Mouse (Mus musculus): ENCODE measurements around the gene Mrps18a. TPM values are rescaled to one million over a fixed set of nuclear protein-coding genes. Genes with fewer than 3 reads are reported as not detected.

Gene Mrps18a
- polyA plus RNA-seq, 1 experiment, result 71.7 TPM

- no peaks in the 10 kb centered on the region for H3K36me3 ChIP-seq (ENCODE audit: control insufficient read depth, insufficient read depth, low read length, poor library complexity, severe bottlenecking)
- H3K9ac ChIP-seq (ENCODE audit: low read depth, poor library complexity, severe bottlenecking), result no peak overlapping the region
- TF ChIP-seq POLR2A (IDR thresholded peaks at IDR 0.05; ENCODE audit: insufficient read depth, low read length) (no peak), CTCF (IDR thresholded peaks at IDR 0.05; ENCODE audit: low read depth, low read length) (no peak), EP300 (IDR thresholded peaks at IDR 0.05; ENCODE audit: insufficient read depth, low read depth, low read length) (no peak)
- H3K4me1 ChIP-seq (ENCODE audit: control insufficient read depth, insufficient read depth, low read length), result peaks cover 2% of the 10 kb centered on the region
- no peaks in the 10 kb centered on the region for H3K9me3 ChIP-seq (replicated peaks; ENCODE audit: control insufficient read depth, insufficient read depth, low read length, poor library complexity, severe bottlenecking)
- no peak overlapping the region for H3K4me3 ChIP-seq (ENCODE audit: low read depth, low read length)
- no peak overlapping the region for H3K27ac ChIP-seq (ENCODE audit: insufficient read depth, low read length)
- H3K27me3 ChIP-seq (ENCODE audit: control insufficient read depth, insufficient read depth, low read length, poor library complexity, severe bottlenecking), result no peaks in the 10 kb centered on the region
Observed at GRCm38 (mm10) chr17:46156680-46157079, 45.9 kb downstream of the Mrps18a start.

DNA sequence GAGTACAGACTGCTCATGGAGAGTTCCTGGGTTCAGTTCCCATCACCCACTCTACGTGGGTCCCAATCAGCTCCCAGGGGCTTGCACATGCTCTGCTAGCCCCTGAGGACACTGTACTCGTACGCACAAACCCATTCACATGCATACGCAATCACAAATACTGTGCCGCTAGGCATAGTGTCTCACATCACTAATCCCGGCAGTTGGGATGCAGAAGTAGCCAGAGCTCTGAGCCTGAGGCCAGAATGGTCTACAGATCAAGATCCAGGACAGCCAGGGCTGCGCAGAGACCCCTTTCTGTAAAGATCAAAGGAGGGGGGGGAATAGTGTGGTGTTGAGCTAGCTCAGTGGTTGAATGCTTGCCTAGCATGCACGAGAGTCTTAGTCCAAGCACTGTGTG, 46.3 kb downstream of the Mrps18a start:
- no peaks in the 10 kb centered on the region for H3K9me3 ChIP-seq (replicated peaks; ENCODE audit: control insufficient read depth, insufficient read depth, low read length, poor library complexity, severe bottlenecking)
- no peaks in the 10 kb centered on the region for H3K27me3 ChIP-seq (ENCODE audit: control insufficient read depth, insufficient read depth, low read length, poor library complexity, severe bottlenecking)
- no peak overlapping the region for H3K27ac ChIP-seq (ENCODE audit: insufficient read depth, low read length)
- no peak overlapping the region for H3K9ac ChIP-seq (ENCODE audit: low read depth, poor library complexity, severe bottlenecking)
- H3K4me3 ChIP-seq (ENCODE audit: low read depth, low read length), result no peak overlapping the region
- TF ChIP-seq CTCF (IDR thresholded peaks at IDR 0.05; ENCODE audit: low read depth, low read length) (no peak), POLR2A (IDR thresholded peaks at IDR 0.05; ENCODE audit: insufficient read depth, low read length) (no peak), EP300 (IDR thresholded peaks at IDR 0.05; ENCODE audit: insufficient read depth, low read depth, low read length) (no peak)
- H3K36me3 ChIP-seq (ENCODE audit: control insufficient read depth, insufficient read depth, low read length, poor library complexity, severe bottlenecking), result no peaks in the 10 kb centered on the region
- peaks cover 2% of the 10 kb centered on the region for H3K4me1 ChIP-seq (ENCODE audit: control insufficient read depth, insufficient read depth, low read length)

GRCm38 (mm10) chr17:46159236-46159635, 48.5 kb downstream of the Mrps18a start:
- Histone ChIP-seq H3K4me1 (ENCODE audit: control insufficient read depth, insufficient read depth, low read length) (peaks cover 2% of the 10 kb centered on the region), H3K27ac (ENCODE audit: insufficient read depth, low read length) (no peak overlapping the region), H3K4me3 (ENCODE audit: low read depth, low read length) (no peak overlapping the region)

DNA sequence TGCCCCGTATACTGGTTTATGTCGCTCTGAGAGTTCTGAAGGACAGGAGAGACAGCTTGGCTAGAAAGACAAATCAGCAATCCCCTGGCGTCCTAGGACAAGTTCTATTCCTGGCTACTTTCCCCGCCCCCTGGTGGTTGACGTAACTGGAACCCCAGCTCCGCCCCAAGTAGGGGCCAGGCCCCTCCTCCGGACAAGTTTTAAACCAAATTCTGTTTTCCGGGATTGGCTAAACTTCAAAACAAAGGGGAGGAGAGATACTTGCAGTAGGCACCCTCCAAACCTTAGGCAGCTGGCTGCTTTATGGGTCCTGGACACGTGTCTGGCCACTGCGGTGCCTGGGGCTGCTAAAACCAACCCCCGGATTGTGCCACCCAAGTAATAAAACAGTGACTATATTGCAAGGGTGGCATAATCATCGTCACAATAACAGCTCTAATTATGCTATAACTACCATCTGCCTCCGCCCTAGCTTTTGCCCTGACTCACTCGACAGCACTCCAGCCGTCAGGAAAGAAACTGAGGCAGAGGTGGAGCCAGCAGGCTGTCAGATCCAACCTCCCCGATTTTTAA, 49.4 kb downstream of the Mrps18a start:
- Histone ChIP-seq H3K4me3 (ENCODE audit: low read depth, low read length) (peak overlapping the region; percentile 80), H3K4me1 (ENCODE audit: control insufficient read depth, insufficient read depth, low read length) (peaks cover 2% of the 10 kb centered on the region), H3K36me3 (ENCODE audit: control insufficient read depth, insufficient read depth, low read length, poor library complexity, severe bottlenecking) (no peaks in the 10 kb centered on the region), H3K27ac (ENCODE audit: insufficient read depth, low read length) (peak overlapping the region; percentile 83), H3K9ac (ENCODE audit: low read depth, poor library complexity, severe bottlenecking) (peak overlapping the region; percentile 56), H3K27me3 (ENCODE audit: control insufficient read depth, insufficient read depth, low read length, poor library complexity, severe bottlenecking) (no peaks in the 10 kb centered on the region), H3K9me3 (replicated peaks; ENCODE audit: control insufficient read depth, insufficient read depth, low read length, poor library complexity, severe bottlenecking) (no peaks in the 10 kb centered on the region)
- TF ChIP-seq EP300 (IDR thresholded peaks at IDR 0.05; ENCODE audit: insufficient read depth, low read depth, low read length) (no peak), POLR2A (IDR thresholded peaks at IDR 0.05; ENCODE audit: insufficient read depth, low read length) (no peak), CTCF (IDR thresholded peaks at IDR 0.05; ENCODE audit: low read depth, low read length) (no peak)

More at GRCm38 (mm10) chr17:46159236-46159635, 48.5 kb downstream of the Mrps18a start:
- H3K36me3 ChIP-seq (ENCODE audit: control insufficient read depth, insufficient read depth, low read length, poor library complexity, severe bottlenecking), result no peaks in the 10 kb centered on the region
- H3K9ac ChIP-seq (ENCODE audit: low read depth, poor library complexity, severe bottlenecking), result peak overlapping the region; percentile 56; the same call in 1 of the 2 replicates
- H3K27me3 ChIP-seq (ENCODE audit: control insufficient read depth, insufficient read depth, low read length, poor library complexity, severe bottlenecking), result no peaks in the 10 kb centered on the region
- no peaks in the 10 kb centered on the region for H3K9me3 ChIP-seq (replicated peaks; ENCODE audit: control insufficient read depth, insufficient read depth, low read length, poor library complexity, severe bottlenecking)
- TF ChIP-seq POLR2A (IDR thresholded peaks at IDR 0.05; ENCODE audit: insufficient read depth, low read length) (no peak), CTCF (IDR thresholded peaks at IDR 0.05; ENCODE audit: low read depth, low read length) (no peak), EP300 (IDR thresholded peaks at IDR 0.05; ENCODE audit: insufficient read depth, low read depth, low read length) (no peak)

- TF ChIP-seq EP300 (IDR thresholded peaks at IDR 0.05; ENCODE audit: insufficient read depth, low read depth, low read length) (no peak), CTCF (IDR thresholded peaks at IDR 0.05; ENCODE audit: low read depth, low read length) (no peak), POLR2A (IDR thresholded peaks at IDR 0.05; ENCODE audit: insufficient read depth, low read length) (no peak)
- peak within 1 kb of the TSS; percentile 86 for H3K9ac ChIP-seq (ENCODE audit: low read depth, poor library complexity, severe bottlenecking)
- no peaks in the 10 kb centered on the region for H3K27me3 ChIP-seq (ENCODE audit: control insufficient read depth, insufficient read depth, low read length, poor library complexity, severe bottlenecking)
- no peaks in the 10 kb centered on the region for H3K9me3 ChIP-seq (replicated peaks; ENCODE audit: control insufficient read depth, insufficient read depth, low read length, poor library complexity, severe bottlenecking)
- no peaks in the 10 kb centered on the region for H3K36me3 ChIP-seq (ENCODE audit: control insufficient read depth, insufficient read depth, low read length, poor library complexity, severe bottlenecking)
- peak within 1 kb of the TSS; percentile 83 for H3K27ac ChIP-seq (ENCODE audit: insufficient read depth, low read length)
- peak within 1 kb of the TSS; percentile 80 for H3K4me3 ChIP-seq (ENCODE audit: low read depth, low read length)
- peaks cover 2% of the 10 kb centered on the region for H3K4me1 ChIP-seq (ENCODE audit: control insufficient read depth, insufficient read depth, low read length)
Observed at GRCm38 (mm10) chr17:46160686-46161085, 49.9 kb downstream of the Mrps18a start, which contains the start of gene Gtpbp2. Gene Gtpbp2 (plus strand): TSS chr17:46161032.

DNA sequence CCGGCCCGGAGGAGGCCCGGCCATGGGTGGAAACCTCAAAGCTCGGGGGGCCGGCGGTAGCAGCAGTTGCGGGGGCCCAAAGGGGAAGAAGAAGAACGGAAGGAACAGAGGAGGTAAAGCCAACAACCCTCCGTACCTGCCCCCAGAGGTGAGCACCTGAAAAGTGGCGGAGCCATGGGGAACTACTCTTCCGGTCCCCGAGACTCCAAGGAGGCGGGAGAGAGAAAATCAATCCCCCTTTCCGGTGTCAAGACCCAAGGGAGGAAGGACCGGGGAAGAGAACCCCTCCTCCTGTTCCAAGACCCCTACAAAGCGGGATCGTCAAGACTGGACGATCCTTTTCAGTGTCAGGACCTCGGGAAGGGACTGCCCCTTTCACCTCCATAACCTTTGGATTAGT, 50.4 kb downstream of the Mrps18a start:
- Histone ChIP-seq H3K36me3 (ENCODE audit: control insufficient read depth, insufficient read depth, low read length, poor library complexity, severe bottlenecking) (no peaks in the 10 kb centered on the region), H3K27ac (ENCODE audit: insufficient read depth, low read length) (no peak overlapping the region), H3K4me1 (ENCODE audit: control insufficient read depth, insufficient read depth, low read length) (peaks cover 2% of the 10 kb centered on the region), H3K9ac (ENCODE audit: low read depth, poor library complexity, severe bottlenecking) (peak overlapping the region; percentile 86), H3K27me3 (ENCODE audit: control insufficient read depth, insufficient read depth, low read length, poor library complexity, severe bottlenecking) (no peaks in the 10 kb centered on the region), H3K4me3 (ENCODE audit: low read depth, low read length) (peak overlapping the region; percentile 71), H3K9me3 (replicated peaks; ENCODE audit: control insufficient read depth, insufficient read depth, low read length, poor library complexity, severe bottlenecking) (no peaks in the 10 kb centered on the region)
- TF ChIP-seq EP300 (IDR thresholded peaks at IDR 0.05; ENCODE audit: insufficient read depth, low read depth, low read length) (no peak), POLR2A (IDR thresholded peaks at IDR 0.05; ENCODE audit: insufficient read depth, low read length) (no peak), CTCF (IDR thresholded peaks at IDR 0.05; ENCODE audit: low read depth, low read length) (no peak)
